Mouse (Mus musculus) right cerebral cortex, adult 18-20 months (tissue): ENCODE results near the gene Dram1.

Experiments
- DNase-seq: peaks from one replicate; pipeline ENCODE4 v3.0.0; 2022; ENCODE audit warnings: mixed read lengths

Gene Dram1

GRCm38 (mm10) chr10:88284343-88284990, 94.4 kb downstream of the Dram1 start:
- no peak for DNase-seq

GRCm38 (mm10) chr10:88281699-88282098, 97.2 kb downstream of the Dram1 start:
- no peak for DNase-seq

- no peak for DNase-seq
These were observed 104.8 kb downstream of the Dram1 start for GRCm38 (mm10) chr10:88274045-88274444.
